17 mouse cellular contexts compared by ENCODE assay signal in genomic region chr3:159069957-159070684, GRCm38 (mm10).
A peak's percentile ranks its signal among the peaks of the same experiment; 100 is the strongest.
DNase-seq lines count a peak whose midpoint lies in the region; ATAC-seq and TF ChIP-seq lines count a peak whose summit lies in the region.
"Had no signal": no experiment of that assay in that cellular context is flagged by ENCODE, and none has a peak within 500 bp of the region (broad histone marks: within the 10 kb centered on the region; RNA-seq: fewer than 3 reads in every experiment).

No protein-coding gene starts in this region.

- no peak for TF ChIP-seq EP300 in liver, postnatal 0 days (IDR thresholded peaks at IDR 0.05; ENCODE audit: low read depth)

- H3K27ac ChIP-seq in forebrain, embryonic 13.5 days, result no peak overlapping the region
- H3K27ac ChIP-seq in forebrain, embryonic 11.5 days (ENCODE audit: low read depth, low read length), result no peak overlapping the region
- H3K27ac ChIP-seq in limb, embryonic 12.5 days, result no peak overlapping the region
- no peak overlapping the region for H3K27ac ChIP-seq in limb, embryonic 10.5 days
- no peak overlapping the region for H3K27ac ChIP-seq in forebrain, postnatal 0 days (ENCODE audit: low read depth, low read length)
- H3K27ac ChIP-seq in liver, postnatal 0 days (ENCODE audit: low read depth), result no peak overlapping the region
- H3K27ac ChIP-seq: embryonic facial prominence, embryonic 10.5 days; hindbrain, embryonic 10.5 days; hindbrain, embryonic 15.5 days had no signal

- no peaks in the 10 kb centered on the region for H3K9me3 ChIP-seq in forebrain, embryonic 13.5 days (replicated peaks)
- H3K9me3 ChIP-seq in forebrain, embryonic 11.5 days (ENCODE audit: control insufficient read depth, low read length), result no peaks in the 10 kb centered on the region
- no peaks in the 10 kb centered on the region for H3K9me3 ChIP-seq in limb, embryonic 12.5 days
- no peaks in the 10 kb centered on the region for H3K9me3 ChIP-seq in limb, embryonic 10.5 days (replicated peaks)
- no peaks in the 10 kb centered on the region for H3K9me3 ChIP-seq in forebrain, postnatal 0 days (ENCODE audit: low read length)
- no peaks in the 10 kb centered on the region for H3K9me3 ChIP-seq in liver, postnatal 0 days (ENCODE audit: low read length)
- H3K9me3 ChIP-seq: embryonic facial prominence, embryonic 10.5 days; heart, embryonic 12.5 days; hindbrain, embryonic 10.5 days; hindbrain, embryonic 15.5 days had no signal

- no peak for TF ChIP-seq CTCF in forebrain, postnatal 0 days (IDR thresholded peaks at IDR 0.05; ENCODE audit: low read depth)
- no peak for TF ChIP-seq CTCF in liver, postnatal 0 days (IDR thresholded peaks at IDR 0.05; ENCODE audit: low read depth)

- ATAC-seq in forebrain, embryonic 13.5 days, result peak; percentile 85; the same call in 1 of the 2 replicates
- no peak for ATAC-seq in forebrain, embryonic 11.5 days (replicated peaks; ENCODE audit: low FRiP score)
- ATAC-seq in limb, embryonic 12.5 days (ENCODE audit: insufficient number of reproducible peaks, insufficient read depth, low FRiP score, low TSS enrichment, low read depth), result peak; percentile 26; the same call in 1 of the 2 replicates
- ATAC-seq in forebrain, postnatal 0 days, result peak; percentile 98
- no peak for ATAC-seq in liver, postnatal 0 days
- ATAC-seq: intestine, postnatal 0 days had no signal

- H3K4me2 ChIP-seq in forebrain, embryonic 13.5 days, result no peak overlapping the region
- no peak overlapping the region for H3K4me2 ChIP-seq in forebrain, embryonic 11.5 days (ENCODE audit: low read depth, low read length, severe bottlenecking)
- no peak overlapping the region for H3K4me2 ChIP-seq in limb, embryonic 12.5 days
- H3K4me2 ChIP-seq in forebrain, postnatal 0 days (ENCODE audit: low read depth), result no peak overlapping the region
- no peak overlapping the region for H3K4me2 ChIP-seq in liver, postnatal 0 days (ENCODE audit: low read depth, low read length)
- H3K4me2 ChIP-seq: heart, embryonic 12.5 days; hindbrain, embryonic 15.5 days had no signal

- H3K27me3 ChIP-seq in forebrain, embryonic 13.5 days, result no peaks in the 10 kb centered on the region
- no peaks in the 10 kb centered on the region for H3K27me3 ChIP-seq in forebrain, embryonic 11.5 days (ENCODE audit: control insufficient read depth, insufficient read depth, low read length)
- H3K27me3 ChIP-seq in limb, embryonic 12.5 days, result no peaks in the 10 kb centered on the region
- no peaks in the 10 kb centered on the region for H3K27me3 ChIP-seq in limb, embryonic 10.5 days (ENCODE audit: low read depth, poor library complexity, severe bottlenecking)
- H3K27me3 ChIP-seq in forebrain, postnatal 0 days (ENCODE audit: insufficient read depth, low read length), result no peaks in the 10 kb centered on the region
- H3K27me3 ChIP-seq in liver, postnatal 0 days (ENCODE audit: insufficient read depth, low read length), result no peaks in the 10 kb centered on the region
- H3K27me3 ChIP-seq: heart, embryonic 12.5 days; hindbrain, embryonic 15.5 days had no signal

- no peak for DNase-seq in forebrain, embryonic 11.5 days (ENCODE audit: low spot score)
- no peak for DNase-seq in limb, embryonic 10.5 days (ENCODE audit: low spot score)
- peak; percentile 55 for DNase-seq in forebrain, postnatal 0 days
- no peak for DNase-seq in liver, postnatal 0 days
- DNase-seq in cerebellum, adult 11-12 months, result no peak
- DNase-seq: adrenal gland, adult 8-10 months; adrenal gland, postnatal 36 days; cerebellum, adult 2 months; cerebellum, postnatal 10 days; gastrocnemius, postnatal 14 days had no signal

- no peaks in the 10 kb centered on the region for H3K4me1 ChIP-seq in forebrain, embryonic 13.5 days
- no peaks in the 10 kb centered on the region for H3K4me1 ChIP-seq in forebrain, embryonic 11.5 days (replicated peaks; ENCODE audit: control insufficient read depth, insufficient read depth, low read length)
- H3K4me1 ChIP-seq in limb, embryonic 12.5 days (replicated peaks), result no peaks in the 10 kb centered on the region
- no peaks in the 10 kb centered on the region for H3K4me1 ChIP-seq in limb, embryonic 10.5 days
- H3K4me1 ChIP-seq in forebrain, postnatal 0 days (ENCODE audit: insufficient read depth), result no peaks in the 10 kb centered on the region
- H3K4me1 ChIP-seq in liver, postnatal 0 days (ENCODE audit: insufficient read depth), result no peaks in the 10 kb centered on the region
- H3K4me1 ChIP-seq: embryonic facial prominence, embryonic 10.5 days; heart, embryonic 12.5 days; hindbrain, embryonic 10.5 days; hindbrain, embryonic 15.5 days had no signal

- no peak overlapping the region for H3K4me3 ChIP-seq in forebrain, embryonic 13.5 days
- no peak overlapping the region for H3K4me3 ChIP-seq in forebrain, embryonic 11.5 days (ENCODE audit: low read depth, low read length)
- H3K4me3 ChIP-seq in limb, embryonic 12.5 days (replicated peaks), result no peak overlapping the region
- no peak overlapping the region for H3K4me3 ChIP-seq in limb, embryonic 10.5 days
- H3K4me3 ChIP-seq in forebrain, postnatal 0 days (ENCODE audit: low read depth, low read length), result no peak overlapping the region
- H3K4me3 ChIP-seq in liver, postnatal 0 days (ENCODE audit: low read depth, low read length), result no peak overlapping the region
- H3K4me3 ChIP-seq: embryonic facial prominence, embryonic 10.5 days; heart, embryonic 12.5 days; hindbrain, embryonic 10.5 days; hindbrain, embryonic 15.5 days had no signal

- no peak overlapping the region for H3K9ac ChIP-seq in forebrain, embryonic 13.5 days
- no peak overlapping the region for H3K9ac ChIP-seq in forebrain, embryonic 11.5 days (ENCODE audit: low read length)
- H3K9ac ChIP-seq in limb, embryonic 12.5 days (replicated peaks), result no peak overlapping the region
- H3K9ac ChIP-seq in forebrain, postnatal 0 days, result no peak overlapping the region
- H3K9ac ChIP-seq in liver, postnatal 0 days (replicated peaks), result no peak overlapping the region
- H3K9ac ChIP-seq: heart, embryonic 12.5 days; hindbrain, embryonic 15.5 days had no signal

- H3K36me3 ChIP-seq in forebrain, embryonic 13.5 days (ENCODE audit: poor library complexity, severe bottlenecking), result no peaks in the 10 kb centered on the region
- no peaks in the 10 kb centered on the region for H3K36me3 ChIP-seq in forebrain, embryonic 11.5 days (ENCODE audit: control insufficient read depth, insufficient read depth, low read length)
- no peaks in the 10 kb centered on the region for H3K36me3 ChIP-seq in limb, embryonic 12.5 days
- no peaks in the 10 kb centered on the region for H3K36me3 ChIP-seq in limb, embryonic 10.5 days
- no peaks in the 10 kb centered on the region for H3K36me3 ChIP-seq in forebrain, postnatal 0 days (ENCODE audit: insufficient read depth)
- no peaks in the 10 kb centered on the region for H3K36me3 ChIP-seq in liver, postnatal 0 days (replicated peaks; ENCODE audit: insufficient read depth, low read length)
- H3K36me3 ChIP-seq: embryonic facial prominence, embryonic 10.5 days; heart, embryonic 12.5 days; hindbrain, embryonic 10.5 days; hindbrain, embryonic 15.5 days had no signal

Comparison
In these comparisons a context has a peak if more than half of its experiments do, and no peak if none do; other contexts are left out.
1. ATAC-seq: peak in forebrain, embryonic 13.5 days (single experiment), limb, embryonic 12.5 days (single experiment) and forebrain, postnatal 0 days (single experiment); none in forebrain, embryonic 11.5 days (single experiment) and liver, postnatal 0 days (single experiment).